Mouse (Mus musculus) activated CD4-positive, CD25-positive, alpha-beta regulatory T cell, adult 4 months (primary cell): ENCODE measurements around the gene Dph5. TPM values are rescaled to one million over a fixed set of nuclear protein-coding genes. Genes with fewer than 3 reads are reported as not detected.
A peak's percentile ranks its signal among the peaks of the same experiment; 100 is the strongest.

Source experiments
- ATAC-seq: one replicate; pipeline ENCODE4 v1.8.0; 2017
- polyA plus RNA-seq, 2 experiments: library from polyadenylated mRNA; unstranded; fragments of 100-300 nt; shearing (Covaris generic); gene quantifications; one replicate each; pipeline ENCODE4 v1.2.1; 2017

Gene Dph5
- polyA plus RNA-seq, 2 experiments from 2014 or later = 59.9 to 65.4 TPM

DNA sequence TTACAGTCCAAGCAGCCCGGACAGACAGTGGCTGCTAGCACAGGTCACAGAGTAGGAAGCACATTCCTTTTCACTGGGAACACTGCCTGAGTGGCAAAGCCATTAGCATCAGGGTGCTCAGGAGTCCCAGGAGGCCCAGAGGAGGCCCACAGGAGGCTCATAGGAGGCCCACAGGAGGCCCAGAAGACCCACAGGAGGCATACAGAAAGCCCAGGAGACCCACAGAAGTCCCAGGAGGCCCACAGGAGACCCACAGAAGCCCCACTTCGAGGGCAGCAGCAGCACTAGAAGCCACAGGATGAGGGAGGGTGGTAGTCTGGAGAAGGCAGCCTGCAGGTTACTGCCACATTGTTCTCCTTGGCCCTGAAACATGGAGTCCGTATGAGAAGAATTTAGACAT, 65.5 kb downstream of the Dph5 start:
- ATAC-seq = no peak

DNA sequence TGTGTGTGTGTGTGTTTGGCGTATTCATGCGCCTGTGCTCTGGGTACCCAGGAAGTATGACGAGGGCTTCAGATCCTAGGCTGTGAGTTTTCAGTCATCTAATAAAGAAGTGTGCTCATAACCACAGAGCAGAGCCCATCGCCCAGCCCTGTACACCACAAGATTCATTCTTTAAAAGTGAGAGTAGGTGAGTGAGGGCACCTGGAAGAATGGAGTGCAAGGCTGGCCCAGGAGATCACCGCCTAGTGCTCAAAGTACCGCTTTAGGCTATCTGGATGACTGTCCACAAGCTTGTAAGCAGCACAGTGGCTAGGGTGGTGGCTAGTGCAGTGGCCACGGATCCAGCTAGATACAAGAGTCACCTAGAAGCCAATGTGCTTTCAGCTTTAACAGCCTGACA, 69.6 kb downstream of the Dph5 start:
- ATAC-seq = peak; percentile 49

DNA sequence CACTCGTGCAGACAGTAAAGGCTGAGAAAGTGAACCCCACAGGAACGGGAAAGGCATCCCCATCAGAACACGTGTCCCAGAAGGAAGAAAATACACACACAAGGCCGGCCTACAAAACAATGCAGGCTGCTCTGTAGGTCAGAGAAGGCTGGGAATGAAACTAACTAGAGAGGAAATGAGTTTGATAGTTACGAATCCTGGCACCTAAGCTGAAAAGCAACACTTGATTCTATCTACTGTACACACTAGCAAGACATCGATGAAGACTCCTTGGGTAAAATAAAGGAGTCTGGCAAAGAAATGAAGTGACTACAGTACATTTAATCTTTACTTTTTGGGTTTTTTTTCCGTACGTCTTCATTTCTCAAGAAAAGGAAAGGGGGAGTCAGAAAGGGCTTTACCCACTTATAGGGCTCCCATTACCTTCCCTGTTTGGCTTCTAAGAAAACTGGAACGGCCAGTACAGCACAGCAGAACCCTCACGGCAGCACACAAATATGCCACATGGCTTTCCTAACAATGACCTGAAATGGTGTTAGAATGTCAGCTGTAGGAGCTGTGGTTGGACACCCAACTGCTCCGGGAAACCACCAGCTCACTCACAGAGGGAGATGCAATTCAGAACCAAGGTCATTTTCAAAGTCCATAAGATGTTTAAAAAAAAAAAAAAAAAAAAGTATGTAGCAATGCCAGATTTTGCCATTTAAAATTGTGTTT, 73.8 kb downstream of the Dph5 start:
- no peak for ATAC-seq

DNA sequence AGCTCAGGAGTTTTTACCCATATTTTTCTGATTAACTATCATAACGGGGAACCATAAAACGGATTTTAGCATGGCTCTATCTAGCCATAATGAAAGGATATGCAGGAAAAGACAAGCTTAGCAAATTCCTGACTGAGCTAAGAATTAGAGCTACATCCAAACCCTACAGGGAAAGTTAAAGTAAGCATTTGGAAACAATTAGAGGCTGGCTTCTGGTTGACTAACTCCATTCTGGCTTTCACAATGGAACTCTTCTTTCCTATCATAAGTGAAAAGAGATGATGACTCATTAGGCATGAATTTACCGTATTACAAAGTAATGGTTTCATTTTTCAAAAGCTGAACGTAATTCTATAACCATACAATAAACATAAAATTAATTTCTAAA, 74.4 kb downstream of the Dph5 start:
- no peak for ATAC-seq

DNA sequence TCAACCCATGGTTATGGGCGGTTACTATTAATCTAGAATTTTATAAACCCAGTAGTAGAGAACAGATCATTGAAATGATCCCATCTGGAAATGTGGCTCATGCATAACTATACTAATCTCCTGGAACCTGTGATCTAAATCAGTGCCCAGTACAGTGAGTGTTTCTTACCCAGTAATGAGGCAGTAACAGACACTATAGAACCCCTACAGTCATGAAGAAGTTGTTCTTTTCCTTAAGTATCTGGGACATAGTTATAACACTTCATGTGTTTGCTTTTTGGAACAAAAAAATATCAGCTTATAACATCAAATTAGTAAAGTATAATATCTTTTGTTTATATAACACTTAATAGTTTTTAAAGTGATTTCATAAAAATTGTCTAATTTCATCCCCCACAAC, 76.0 kb downstream of the Dph5 start:
- ATAC-seq = no peak

DNA sequence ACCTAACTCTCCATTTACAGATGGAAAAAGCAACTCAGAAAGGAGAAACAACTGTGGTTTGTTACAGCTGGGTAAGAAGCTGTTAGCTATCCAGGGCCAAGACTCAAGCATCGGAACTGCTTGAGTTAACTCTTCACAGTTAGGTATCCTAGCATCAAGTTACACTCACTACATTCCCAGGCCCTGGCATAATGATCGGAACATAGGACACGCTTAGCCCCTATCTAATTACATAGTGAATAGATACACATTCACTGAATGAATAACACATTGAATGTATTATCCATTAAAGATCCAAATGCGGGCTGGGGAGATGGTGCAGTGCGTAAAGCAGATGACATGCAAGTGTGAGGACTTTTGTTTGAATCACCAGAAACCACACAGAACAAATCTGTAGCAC, 76.4 kb downstream of the Dph5 start:
- ATAC-seq = no peak

DNA sequence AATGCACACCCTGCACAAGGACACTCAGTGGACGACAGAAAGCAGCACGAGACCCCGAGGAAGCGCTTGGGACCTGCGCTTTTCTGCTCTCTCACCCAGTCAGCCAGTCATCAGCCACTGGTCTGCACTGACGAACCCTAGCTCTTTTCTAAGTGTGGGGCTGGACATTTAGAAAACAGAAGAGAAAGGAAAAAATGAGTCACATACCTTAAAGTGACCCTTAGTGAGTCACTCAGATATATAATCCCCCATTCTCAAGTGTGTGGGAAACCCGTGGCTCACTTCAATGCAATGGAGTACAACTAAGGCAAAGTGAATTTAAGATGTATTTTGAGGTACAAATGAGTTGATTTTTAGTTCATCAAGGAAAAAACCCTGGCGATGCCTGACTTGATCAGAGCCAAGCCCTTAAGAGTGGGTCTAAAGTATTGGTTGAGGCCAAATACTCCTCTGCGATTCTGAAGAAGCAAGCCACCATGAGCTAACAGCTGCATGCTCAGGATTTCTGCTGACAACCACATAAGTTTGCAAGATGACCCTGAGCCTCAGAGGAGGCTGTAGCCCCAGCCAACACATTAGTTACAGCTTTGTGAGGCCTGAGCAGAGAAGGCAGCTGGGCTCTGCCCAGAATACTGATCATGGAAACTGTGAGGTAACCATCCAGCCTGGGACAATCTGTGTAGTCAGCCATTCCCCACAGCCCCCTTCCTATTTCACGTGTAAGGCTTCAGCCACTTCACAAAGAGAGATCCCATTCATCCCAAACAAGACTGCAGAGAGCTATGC, 81.3 kb downstream of the Dph5 start:
- no peak for ATAC-seq

DNA sequence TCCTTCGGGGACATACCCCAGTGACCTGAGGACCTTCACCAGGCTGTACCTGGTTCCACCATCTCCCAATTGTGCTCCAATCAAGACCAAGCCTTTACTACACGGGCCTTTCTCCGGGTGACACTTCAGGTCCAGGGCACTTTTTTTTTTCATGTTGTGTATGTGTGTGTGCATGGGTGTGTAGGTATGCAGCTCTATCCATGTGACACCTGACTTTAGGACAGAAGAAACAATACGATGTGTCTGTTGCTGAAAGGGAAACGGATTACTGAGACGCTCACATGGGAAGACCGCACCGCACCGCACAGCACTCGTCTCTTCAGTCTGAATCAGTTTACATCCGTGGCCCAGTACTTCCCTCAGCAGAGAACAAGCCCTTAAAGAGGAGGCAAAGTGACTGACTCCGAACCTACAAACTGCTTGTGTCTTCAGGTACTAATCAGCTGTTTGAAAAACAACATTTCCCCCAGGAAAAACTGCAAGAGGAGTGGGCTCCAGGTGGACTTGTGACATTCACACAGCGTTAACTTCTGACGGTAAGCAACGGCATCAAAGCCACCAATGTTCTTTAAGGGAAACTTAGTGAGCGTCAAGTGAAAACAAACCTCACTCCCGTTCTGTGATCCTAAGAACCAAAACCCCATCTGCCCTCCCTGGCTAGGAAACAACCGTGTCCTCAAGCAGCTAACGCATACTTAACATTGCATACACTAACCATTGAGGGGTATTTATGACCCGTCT, 83.6 kb downstream of the Dph5 start:
- no peak for ATAC-seq

DNA sequence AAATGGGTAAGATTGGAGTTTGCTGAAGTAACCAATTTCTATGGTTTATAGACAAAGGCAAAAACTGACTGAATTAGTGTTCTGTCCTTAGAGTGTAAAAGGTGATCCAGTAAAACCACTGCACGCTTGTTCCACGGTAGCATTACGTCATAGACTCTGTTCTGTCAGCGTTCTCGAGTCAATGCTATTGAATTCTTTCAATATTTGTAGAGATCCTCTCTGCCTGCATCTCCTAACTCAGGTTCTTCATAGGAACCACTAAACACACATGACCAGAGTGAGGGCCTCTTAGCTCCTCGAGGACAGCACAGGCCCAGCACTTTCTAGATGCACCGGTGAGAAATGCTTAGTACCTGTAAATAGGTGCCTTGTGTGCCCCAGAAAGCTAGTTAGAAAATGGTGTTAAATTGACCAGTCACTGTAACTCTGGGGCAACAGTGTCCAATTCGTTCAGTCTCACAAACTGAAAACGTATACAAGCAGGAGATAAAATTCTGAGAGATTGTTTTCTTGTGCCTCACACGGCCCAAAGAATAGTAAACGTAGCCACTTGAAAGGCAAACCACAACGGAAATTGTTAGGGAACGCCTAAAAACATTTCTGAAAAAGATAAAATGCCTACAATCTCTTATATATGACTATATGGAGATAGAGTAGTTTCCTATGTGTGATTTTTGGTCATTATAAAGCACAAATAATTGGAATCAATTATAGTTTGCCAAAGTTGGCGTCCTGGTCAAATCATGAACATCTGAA, 84.4 kb downstream of the Dph5 start:
- ATAC-seq = peak; percentile 51

DNA sequence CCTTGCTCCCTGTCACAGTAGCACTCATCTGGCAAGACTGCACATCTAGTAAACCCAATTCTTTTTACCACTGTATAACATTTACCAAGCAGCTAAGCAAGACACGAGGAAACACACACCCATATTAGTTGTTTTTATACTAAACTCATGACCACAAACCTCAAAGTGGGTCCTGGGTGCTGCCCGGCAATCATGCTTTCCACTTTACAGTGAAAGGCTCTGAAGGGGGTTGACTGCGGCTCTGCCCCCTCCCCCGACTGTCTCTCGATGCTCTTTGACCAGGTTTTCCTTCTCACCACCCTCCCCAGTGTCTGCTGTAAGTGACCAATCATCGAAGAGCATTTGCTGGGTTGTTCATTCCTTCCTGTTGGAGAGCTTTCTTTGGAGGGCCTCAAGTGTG, 86.6 kb downstream of the Dph5 start:
- peak; percentile 63 for ATAC-seq

DNA sequence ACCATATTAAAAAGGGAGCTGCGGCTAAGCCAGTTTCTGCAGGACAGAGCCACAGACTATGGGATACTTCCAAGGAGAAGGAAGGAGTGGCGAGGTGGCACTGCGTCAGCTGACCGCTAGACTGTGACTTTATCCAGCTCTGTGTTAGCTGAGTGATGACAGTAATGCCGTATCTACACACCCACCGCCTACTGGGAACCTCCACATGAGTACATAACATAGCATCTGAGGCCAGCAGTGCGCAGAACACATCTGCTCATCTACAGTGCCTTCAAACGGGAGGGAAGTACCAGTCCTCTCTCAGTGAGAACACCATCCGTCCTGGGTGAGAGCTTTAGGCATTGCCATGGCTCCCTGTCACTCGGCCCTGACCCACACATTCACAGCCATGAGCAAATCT, 87.4 kb downstream of the Dph5 start:
- ATAC-seq = no peak

DNA sequence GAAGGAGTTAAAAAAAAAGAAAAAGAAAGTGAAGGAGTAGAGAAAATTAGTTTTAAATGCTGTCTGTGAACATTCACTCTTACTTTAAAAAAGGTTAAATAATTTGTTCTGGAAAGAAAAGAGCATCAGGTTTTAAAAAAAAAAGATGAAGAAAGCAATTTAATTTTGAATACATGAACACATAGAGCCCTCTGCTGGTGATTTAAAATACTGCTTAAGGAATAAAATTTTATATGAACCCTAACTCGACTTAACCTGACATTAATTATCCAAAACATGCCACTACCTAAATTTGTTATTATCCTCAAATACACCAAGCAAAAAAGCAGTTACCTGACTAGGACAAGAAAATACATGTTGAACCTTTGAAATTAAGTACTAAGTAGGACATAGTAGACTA, 91.4 kb downstream of the Dph5 start:
- ATAC-seq = no peak

DNA sequence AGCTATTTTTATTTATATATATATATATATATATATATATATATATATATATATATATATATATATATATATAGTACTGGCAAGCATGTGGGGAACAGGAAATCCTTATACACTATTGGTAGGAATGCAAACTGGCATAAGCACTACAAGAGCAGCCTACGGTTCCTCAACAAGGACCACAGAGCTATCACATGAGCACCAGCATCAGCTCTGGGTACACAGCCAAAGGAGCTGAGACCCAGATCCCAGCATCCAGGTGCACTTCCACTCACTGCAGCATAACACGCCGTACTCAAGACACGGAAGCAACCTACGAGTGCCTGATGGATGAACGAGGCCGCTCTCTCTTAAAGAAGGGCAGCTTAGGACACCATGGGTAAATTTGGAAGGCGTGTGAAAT, 95.6 kb downstream of the Dph5 start:
- ATAC-seq = no peak

Other genes starting within 250 kb of the Dph5 start
- gene S1pr1, start 172.8 kb upstream of the Dph5 start, polyA plus RNA-seq = 100 to 1,000 TPM; 192 to 215 TPM
- 10 to 100 TPM; 47.7 to 50.2 TPM for gene Slc30a7, start 119.6 kb downstream of the Dph5 start, polyA plus RNA-seq
- 10 to 100 TPM in 1 of 2 experiments, 1 to 10 TPM in 1; 6.9 to 11.1 TPM for gene Extl2, start 119.6 kb downstream of the Dph5 start, polyA plus RNA-seq
- 1 to 10 TPM; 2.7 TPM for gene Vcam1, start 241.9 kb downstream of the Dph5 start, polyA plus RNA-seq